Comparison of ENCODE assay signal across 16 mouse cellular contexts in genomic region chr11:60442896-60443295, GRCm38 (mm10). TPM values are rescaled to one million over a fixed set of nuclear protein-coding genes. Genes with fewer than 3 reads are reported as not detected.
DNase-seq lines count a peak whose midpoint lies in the region.
"Had no signal": no experiment of that assay in that cellular context is flagged by ENCODE, and none has a peak within 500 bp of the region (broad histone marks: within the 10 kb centered on the region; RNA-seq: fewer than 3 reads in every experiment).

No protein-coding gene starts in this region.

- DNase-seq in frontal cortex, postnatal 36 days (ENCODE audit: low spot score in 2 of 2), result peak; percentile 19 to 24
- no peak for DNase-seq in frontal cortex, postnatal 14 days (ENCODE audit: low spot score in 2 of 2)
- peak; percentile 44 for DNase-seq in layer of hippocampus, adult 9-11 months
- DNase-seq in layer of hippocampus, postnatal 10 days (ENCODE audit: low spot score in 2 of 2), result no peak
- DNase-seq in right cerebral cortex, adult 2 months (ENCODE audit: low spot score in 2 of 2), result peak; percentile 33 to 46
- DNase-seq in right cerebral cortex, adult 18-20 months, result no peak
- DNase-seq: adrenal gland, adult 2 months; adrenal gland, postnatal 10 days; adrenal gland, postnatal 25 days; B cell, adult 2 months; cerebellum, adult 11 months; cerebellum, adult 18-20 months; cerebellum, adult 8-10 months; cerebellum, adult 9-11 months; cerebellum, postnatal 14 days; forebrain, postnatal 0 days had no signal

RNA-seq across cellular contexts. Expression of gene Drg2, which starts 11.5 kb away (rescaled TPM):
- 10 to 100 TPM; 64.2 to 73.8 TPM for total RNA-seq in layer of hippocampus, postnatal 10 days (2021)

RNA-seq across cellular contexts. Expression of gene Atpaf2, which starts 24.6 kb away (rescaled TPM):
- total RNA-seq in layer of hippocampus, postnatal 10 days (2021), result 10 to 100 TPM; 28.3 to 31.8 TPM

RNA-seq across cellular contexts. Expression of gene Gid4, which starts 26.0 kb away (rescaled TPM):
- 10 to 100 TPM; 38.0 to 39.3 TPM for total RNA-seq in layer of hippocampus, postnatal 10 days (2021)

RNA-seq across cellular contexts. Expression of gene Myo15, which starts 26.2 kb away (rescaled TPM):
- under 1 TPM; 0.13 to 0.18 TPM for total RNA-seq in layer of hippocampus, postnatal 10 days (2021)

Comparison
In these comparisons a context has a peak if more than half of its experiments do, and no peak if none do; other contexts are left out.
1. DNase-seq: peak in frontal cortex, postnatal 36 days (2 of 2), layer of hippocampus, adult 9-11 months (single experiment) and right cerebral cortex, adult 2 months (2 of 2); none in frontal cortex, postnatal 14 days (0 of 2), layer of hippocampus, postnatal 10 days (0 of 2) and right cerebral cortex, adult 18-20 months (single experiment).